Mouse (Mus musculus) spleen, postnatal 4 days (tissue): Measurements from ENCODE around the gene Ric8b.
A peak's percentile ranks its signal among the peaks of the same experiment; 100 is the strongest.

Experiments
- DNase-seq, 2 experiments: peaks; one replicate each; pipeline ENCODE4 v3.0.0; 2022; ENCODE audit warnings: low spot score in 2 of 2

Ric8b gene

GRCm38 (mm10) chr10:84909021-84909801 is 8.2 kb upstream of the Ric8b start:
- DNase-seq, result no peak

- DNase-seq, result no peak
Observed at GRCm38 (mm10) chr10:84910194-84910593, 7.2 kb upstream of the Ric8b start.

- DNase-seq, result no peak
Observed at GRCm38 (mm10) chr10:84910758-84911384, 6.5 kb upstream of the Ric8b start.

GRCm38 (mm10) chr10:84913148-84913547 is 4.3 kb upstream of the Ric8b start:
- no peak for DNase-seq

GRCm38 (mm10) chr10:84915476-84915875 is 1.9 kb upstream of the Ric8b start:
- DNase-seq, result no peak

GRCm38 (mm10) chr10:84917731-84918095 is 297 bp downstream of the Ric8b start:
- DNase-seq, result no peak

- no peak for DNase-seq
Observed at GRCm38 (mm10) chr10:84926336-84926735, 8.9 kb downstream of the Ric8b start.

- DNase-seq, result no peak
Observed at GRCm38 (mm10) chr10:84926885-84927284, 9.5 kb downstream of the Ric8b start.

- no peak for DNase-seq
Observed at GRCm38 (mm10) chr10:84928465-84928864, 11.0 kb downstream of the Ric8b start.

- DNase-seq, result peak; percentile 45 to 68
Observed at GRCm38 (mm10) chr10:84935553-84936209, 18.3 kb downstream of the Ric8b start.

- DNase-seq, result no peak
Observed at GRCm38 (mm10) chr10:84936832-84937515, 19.6 kb downstream of the Ric8b start.

- no peak for DNase-seq
Observed at GRCm38 (mm10) chr10:84938094-84938820, 20.8 kb downstream of the Ric8b start.

GRCm38 (mm10) chr10:84938886-84939285 is 21.5 kb downstream of the Ric8b start:
- no peak for DNase-seq

- DNase-seq, result no peak
Observed at GRCm38 (mm10) chr10:84940356-84940755, 22.9 kb downstream of the Ric8b start.

GRCm38 (mm10) chr10:84945692-84946091 is 28.3 kb downstream of the Ric8b start:
- DNase-seq, result no peak

- DNase-seq, result no peak
Observed at GRCm38 (mm10) chr10:84948970-84949683, 31.7 kb downstream of the Ric8b start.

GRCm38 (mm10) chr10:84949684-84950010 is 32.2 kb downstream of the Ric8b start:
- DNase-seq, result no peak

GRCm38 (mm10) chr10:84950384-84950783 is 33.0 kb downstream of the Ric8b start:
- no peak for DNase-seq

GRCm38 (mm10) chr10:84954236-84954635 is 36.8 kb downstream of the Ric8b start:
- DNase-seq, result no peak

GRCm38 (mm10) chr10:84956173-84956572 is 38.8 kb downstream of the Ric8b start:
- DNase-seq, result no peak

- DNase-seq, result no peak
Observed at GRCm38 (mm10) chr10:84958597-84958996, 41.2 kb downstream of the Ric8b start.
